Mouse (Mus musculus) erythroblast, embryonic 14.5 days (primary cell): ENCODE results near the gene Orc3.

Source experiments
- GATA1 ChIP-seq: IDR thresholded peaks from 2 replicates; pipeline ENCODE4 v1.6.1; 2012; ENCODE audit warnings: low read length, inconsistent platforms, mixed read lengths
- TAL1 ChIP-seq: IDR thresholded peaks from 3 replicates; pipeline ENCODE4 v1.6.1; 2012; ENCODE audit warnings: low read length, inconsistent platforms, mixed read lengths

- TF ChIP-seq TAL1, result no peak
- no peak for TF ChIP-seq GATA1
These were observed 25.1 kb upstream of the Orc3 start for GRCm38 (mm10) chr4:34639745-34640364.
